Mouse (Mus musculus) cortical plate, adult 2 months (tissue): ENCODE data around the gene Taf8. TPM values are rescaled to one million over a fixed set of nuclear protein-coding genes. Genes with fewer than 3 reads are reported as not detected.

Source experiments
- H3K27ac ChIP-seq: fragments of 200-500 bp; 2 replicates; pipeline ENCODE4 v1.5.1; 2012; ENCODE audit warnings: low read length, control low read depth, inconsistent platforms; ENCODE audit not compliant: insufficient read depth
- H3K4me1 ChIP-seq: fragments of 200-500 bp; 2 replicates; pipeline ENCODE4 v1.6.1; 2011; ENCODE audit warnings: low read length; ENCODE audit not compliant: control insufficient read depth, insufficient read depth
- H3K4me3 ChIP-seq: fragments of 200-500 bp; 2 replicates; pipeline ENCODE4 v1.5.1; 2011; ENCODE audit warnings: mild to moderate bottlenecking, low read length, control low read depth; ENCODE audit not compliant: insufficient read depth
- CTCF ChIP-seq: fragments of 200-500 bp; IDR thresholded peaks from 2 replicates; pipeline ENCODE4 v1.5.1; 2011; ENCODE audit warnings: mild to moderate bottlenecking, control low read depth, low read length; ENCODE audit not compliant: insufficient read depth; ENCODE audit errors: extremely low read depth
- POLR2A ChIP-seq: fragments of 200-500 bp; IDR thresholded peaks from 2 replicates; pipeline ENCODE4 v1.6.1; 2011; ENCODE audit warnings: mild to moderate bottlenecking, low read length, control low read depth; ENCODE audit not compliant: insufficient read depth; ENCODE audit errors: extremely low read depth
- polyA plus RNA-seq: library from polyadenylated mRNA; depleted of rRNA; stranded (reverse); fragments of >200 nt; gene quantifications from 2 replicates; pipeline ENCODE4 v1.2.3, GENCODE M21; 2012

Taf8 gene
- polyA plus RNA-seq, 1 experiment, result 25.9 TPM

DNA sequence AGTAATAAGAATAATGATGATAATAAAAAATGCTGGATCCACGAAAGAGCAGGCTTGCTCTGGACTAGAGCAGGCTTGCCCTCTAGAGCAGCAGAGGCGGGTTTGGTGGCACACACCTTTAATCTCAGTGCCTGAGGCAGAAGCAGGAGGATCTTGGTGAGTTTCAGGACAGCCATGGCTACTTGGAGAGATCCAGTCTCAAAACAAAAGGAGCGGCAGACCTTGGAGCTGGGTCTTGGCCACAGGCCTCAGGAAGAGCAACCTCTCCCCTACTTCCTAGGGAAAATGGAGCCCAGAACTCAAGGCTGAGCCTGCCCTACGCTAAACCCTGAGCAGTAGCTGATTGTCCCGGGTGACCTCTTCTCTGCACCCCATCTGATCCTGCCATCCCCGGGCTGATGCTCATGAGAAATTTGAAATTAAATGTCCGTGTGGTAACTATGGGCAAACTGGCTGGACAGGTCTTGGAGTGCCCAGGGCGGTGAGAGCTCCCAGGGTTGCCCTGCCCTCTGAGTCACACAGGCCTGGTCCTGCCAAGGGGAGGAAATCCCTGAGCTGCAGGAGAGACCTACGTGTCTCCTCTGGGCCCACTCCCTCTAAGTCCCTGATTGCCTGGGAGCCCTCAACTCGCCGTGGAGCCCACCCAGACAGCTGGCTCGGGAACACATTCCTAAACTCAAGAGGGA is 51.1 kb downstream of the Taf8 start:
- H3K4me3 ChIP-seq, result no peak overlapping the region
- H3K27ac ChIP-seq, result no peak overlapping the region
- H3K4me1 ChIP-seq, result no peaks in the 10 kb centered on the region
- TF ChIP-seq POLR2A (no peak), CTCF (no peak)

DNA sequence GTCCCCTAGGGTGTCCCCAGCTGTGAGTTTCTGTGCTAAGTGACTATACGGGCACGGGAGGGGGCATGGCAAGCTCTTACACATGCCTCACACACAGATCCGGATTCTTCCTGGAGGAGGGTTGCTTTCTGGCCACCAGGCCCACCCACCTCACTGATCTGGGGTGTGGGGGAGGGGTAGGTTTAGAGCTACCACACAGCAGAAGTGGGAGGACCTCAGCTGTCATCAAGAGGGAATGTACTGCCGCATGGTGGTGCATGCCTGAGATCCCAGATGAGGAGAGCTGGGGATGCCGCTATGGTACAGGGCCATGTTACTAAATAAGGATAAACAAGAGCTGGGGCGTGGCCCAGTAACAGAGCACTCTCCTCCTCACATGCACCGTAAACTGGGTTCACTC is 51.9 kb downstream of the Taf8 start:
- TF ChIP-seq POLR2A, result no peak
- TF ChIP-seq CTCF, result no peak
- Histone ChIP-seq H3K4me3 (no peak overlapping the region), H3K27ac (no peak overlapping the region), H3K4me1 (no peaks in the 10 kb centered on the region)

DNA sequence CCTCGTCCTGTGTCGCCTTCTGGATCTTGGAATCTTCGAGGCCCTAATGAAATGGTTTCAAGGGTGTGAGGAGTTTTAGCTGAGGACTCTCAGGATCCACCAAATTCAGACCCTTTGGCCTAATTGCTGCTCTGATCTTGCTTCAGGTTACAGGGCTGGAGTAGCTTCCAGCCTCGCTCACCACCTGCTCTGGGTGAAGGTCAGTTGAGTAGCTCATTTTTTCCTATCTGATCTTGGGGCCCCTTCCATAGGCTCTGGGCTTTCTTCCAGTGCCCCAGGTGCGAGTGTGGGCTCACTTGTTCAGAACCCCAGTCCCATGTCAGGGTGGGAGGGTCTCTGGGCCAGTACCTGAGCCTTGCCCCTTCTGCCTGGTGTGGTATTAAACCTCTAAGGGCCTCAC is 52.7 kb downstream of the Taf8 start:
- no peaks in the 10 kb centered on the region for H3K4me1 ChIP-seq
- no peak overlapping the region for H3K27ac ChIP-seq
- TF ChIP-seq CTCF (no peak), POLR2A (no peak)
- H3K4me3 ChIP-seq, result no peak overlapping the region

DNA sequence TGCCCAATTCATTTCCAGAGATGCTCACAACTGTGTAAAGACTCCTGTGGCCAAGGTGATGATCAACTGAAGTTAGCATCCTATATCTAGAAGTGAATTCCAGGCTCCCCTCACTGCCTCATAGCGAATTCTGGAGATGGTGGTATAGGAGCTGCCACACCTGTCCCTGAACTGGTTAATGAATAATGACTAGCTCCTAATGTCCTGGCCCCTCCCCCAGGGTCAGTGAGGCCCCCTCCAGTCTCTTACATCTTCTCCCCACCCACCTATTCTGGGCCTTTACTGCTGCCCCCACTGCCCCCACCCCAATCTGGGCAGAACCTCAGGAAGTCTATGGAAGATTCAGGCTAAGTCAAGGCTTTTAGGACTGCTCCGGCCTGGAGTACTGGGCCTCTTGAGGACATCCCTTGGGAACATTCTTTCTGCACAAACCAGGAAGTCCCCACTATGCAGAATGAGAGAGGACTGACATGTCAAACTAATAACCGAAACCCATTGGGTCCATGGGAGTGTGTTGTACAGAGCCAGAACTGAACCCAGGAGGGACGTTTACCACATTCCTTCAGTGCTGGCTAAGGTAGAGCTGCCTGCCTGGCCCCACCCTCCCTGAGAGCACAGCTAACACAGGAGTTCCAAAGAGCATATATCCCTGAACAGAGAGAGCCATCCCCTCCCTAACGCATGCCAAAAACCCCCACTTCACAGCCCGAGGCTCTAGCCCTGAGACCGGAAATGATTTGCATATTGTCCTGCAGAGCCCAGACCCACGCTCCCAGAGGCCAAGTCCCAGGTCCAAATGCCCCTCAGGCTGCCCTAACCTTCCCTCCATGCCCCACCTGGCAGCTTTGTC is 53.3 kb downstream of the Taf8 start:
- no peak for TF ChIP-seq POLR2A
- Histone ChIP-seq H3K4me1 (no peaks in the 10 kb centered on the region), H3K4me3 (no peak overlapping the region), H3K27ac (no peak overlapping the region)

DNA sequence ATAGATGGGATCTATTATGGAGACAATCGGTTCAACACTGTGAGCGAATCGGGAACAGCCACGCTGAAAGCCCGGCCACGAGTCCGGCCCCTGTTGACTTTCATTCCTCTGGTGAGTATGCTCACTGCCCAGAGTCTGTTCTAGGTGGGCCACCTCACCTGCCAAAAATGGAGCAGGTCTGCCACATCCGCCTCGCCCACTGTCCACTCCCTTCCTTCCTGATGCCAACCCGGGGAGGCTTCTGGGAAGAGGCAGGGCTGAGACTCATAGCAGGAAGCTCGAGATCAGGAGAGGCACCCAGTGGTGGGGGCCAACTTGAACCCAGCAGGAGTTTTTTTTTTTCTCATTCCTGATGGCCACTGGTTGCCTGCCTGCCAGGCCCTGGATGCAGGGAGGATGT is 55.5 kb downstream of the Taf8 start:
- no peaks in the 10 kb centered on the region for H3K4me1 ChIP-seq

DNA sequence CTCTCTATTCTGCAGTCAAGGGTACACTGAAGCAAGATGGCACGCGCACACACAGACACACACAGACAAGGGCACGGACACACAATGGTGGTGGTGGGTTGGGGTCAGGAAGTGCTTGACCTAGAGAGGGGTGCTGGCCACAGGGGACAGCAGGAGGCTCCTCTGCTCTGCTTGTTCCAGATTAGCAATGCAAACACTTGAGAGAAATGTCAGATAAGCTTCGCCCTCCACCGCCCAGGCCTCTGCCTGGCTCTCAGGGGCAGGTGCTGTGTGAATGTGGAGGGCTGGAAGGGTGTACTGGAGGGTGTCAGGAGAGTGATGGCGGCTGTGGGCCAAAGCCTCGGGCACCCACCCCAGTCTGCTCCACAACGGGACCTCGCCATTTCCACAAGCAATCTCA is 56.1 kb downstream of the Taf8 start:
- no peaks in the 10 kb centered on the region for H3K4me1 ChIP-seq
- no peak overlapping the region for H3K4me3 ChIP-seq
- TF ChIP-seq POLR2A (no peak), CTCF (no peak)
- no peak overlapping the region for H3K27ac ChIP-seq

More for the DNA sequence above, 55.5 kb downstream of the Taf8 start:
- H3K27ac ChIP-seq, result no peak overlapping the region
- no peak overlapping the region for H3K4me3 ChIP-seq
- no peak for TF ChIP-seq POLR2A
- no peak for TF ChIP-seq CTCF

DNA sequence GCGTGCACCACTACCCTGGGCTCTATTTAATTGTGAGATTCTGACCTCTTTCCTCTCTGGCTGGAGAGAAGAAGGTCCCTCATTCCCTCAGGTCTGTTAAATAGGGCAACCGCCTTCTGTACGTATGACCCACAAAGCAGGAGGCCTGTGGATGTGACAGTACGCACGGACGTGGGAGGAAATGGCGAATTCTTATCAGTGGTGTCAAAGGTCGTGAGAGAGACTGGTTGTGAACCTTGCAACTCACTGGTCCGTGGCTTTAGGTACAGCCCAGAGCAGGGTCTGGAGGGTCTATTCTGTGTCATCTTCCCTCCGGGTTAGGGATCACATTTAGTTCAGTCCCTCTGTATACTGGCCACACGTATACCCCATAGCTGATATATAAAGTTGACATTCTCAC is 56.6 kb downstream of the Taf8 start:
- H3K4me1 ChIP-seq, result no peaks in the 10 kb centered on the region
- TF ChIP-seq POLR2A, result no peak
- TF ChIP-seq CTCF, result no peak
- no peak overlapping the region for H3K27ac ChIP-seq
- no peak overlapping the region for H3K4me3 ChIP-seq

DNA sequence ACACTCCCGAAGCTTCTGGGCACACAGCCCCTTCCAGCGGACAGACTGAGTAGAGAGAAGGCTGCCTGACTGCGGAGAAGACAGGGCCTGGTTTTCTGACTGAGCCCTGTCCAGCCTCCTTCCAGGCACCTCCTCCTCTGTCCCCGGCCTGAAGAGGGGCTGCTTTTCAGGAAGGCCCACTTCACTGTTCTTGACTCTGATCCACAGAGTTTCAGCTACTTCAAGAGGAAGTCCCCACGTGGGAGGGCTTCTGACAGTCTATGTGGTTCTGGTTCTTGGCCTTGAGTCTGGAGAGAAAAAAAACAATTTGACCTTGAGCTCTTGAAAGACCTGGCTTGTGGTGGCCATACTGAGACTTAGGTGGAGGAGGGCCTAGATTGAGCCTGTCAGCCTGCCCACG is 58.0 kb downstream of the Taf8 start:
- Histone ChIP-seq H3K4me3 (no peak overlapping the region), H3K27ac (no peak overlapping the region), H3K4me1 (no peaks in the 10 kb centered on the region)
- TF ChIP-seq CTCF, result no peak
- no peak for TF ChIP-seq POLR2A

DNA sequence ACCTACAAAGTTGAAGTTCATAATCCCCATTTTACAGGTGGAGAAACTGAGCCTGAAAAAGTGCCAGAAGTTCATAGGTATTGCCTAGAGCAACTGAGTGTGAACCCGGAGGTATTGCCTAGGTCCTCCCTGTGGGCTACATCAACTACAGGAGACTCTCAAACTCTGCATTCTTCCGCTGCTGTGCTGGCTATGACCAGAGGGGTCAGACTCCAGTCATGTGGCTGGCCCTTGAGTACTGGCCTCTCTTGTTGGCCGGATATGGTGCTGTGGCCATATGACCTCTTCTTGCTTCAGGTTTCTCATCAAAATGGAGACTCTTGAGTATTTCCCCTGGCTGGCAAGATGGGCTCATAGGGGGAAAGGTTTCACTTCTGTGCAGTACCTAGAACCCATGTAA is 59.8 kb downstream of the Taf8 start:
- Histone ChIP-seq H3K4me1 (no peaks in the 10 kb centered on the region), H3K4me3 (no peak overlapping the region), H3K27ac (no peak overlapping the region)
- TF ChIP-seq POLR2A (no peak), CTCF (no peak)

DNA sequence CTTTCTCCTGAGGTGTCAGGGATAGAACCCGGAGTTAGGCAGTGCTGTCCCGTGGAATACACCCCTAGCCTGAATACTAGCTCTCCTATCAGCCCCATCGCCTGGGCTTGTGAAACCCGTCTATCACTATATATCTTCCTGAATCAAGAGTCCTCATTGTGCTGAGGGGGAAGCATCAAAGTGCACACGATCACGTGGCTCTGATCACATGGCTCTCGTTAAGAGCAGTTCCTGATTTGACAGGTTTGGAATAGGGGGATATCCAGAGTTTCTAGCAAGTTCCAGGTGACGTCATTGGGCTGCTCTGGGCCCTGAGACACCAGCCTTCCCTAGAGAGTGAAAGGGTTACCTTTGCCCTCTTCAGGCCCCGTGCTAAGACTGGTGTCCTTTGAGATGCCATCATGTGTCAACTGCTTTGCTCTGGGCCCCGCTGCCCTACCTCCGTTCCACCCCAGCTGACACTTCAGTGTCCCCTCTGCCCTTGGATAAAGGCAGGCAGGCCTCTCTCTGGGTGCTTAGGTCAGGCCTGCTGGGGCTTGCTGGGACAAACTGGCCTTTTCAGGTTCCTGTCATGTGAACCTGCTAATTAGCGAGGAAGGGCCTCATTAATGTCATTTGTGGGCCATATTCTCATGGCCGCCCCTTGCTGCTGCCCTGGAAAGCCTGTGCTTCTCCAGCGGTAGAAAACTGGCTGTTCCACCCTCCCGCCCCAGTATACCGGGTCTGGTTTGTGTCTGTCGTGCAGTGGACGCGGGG is 60.6 kb downstream of the Taf8 start:
- Histone ChIP-seq H3K4me1 (no peaks in the 10 kb centered on the region), H3K27ac (no peak overlapping the region), H3K4me3 (no peak overlapping the region)
- TF ChIP-seq POLR2A (no peak), CTCF (no peak)
